Mouse (Mus musculus) brain, embryonic 14.5 days (tissue): ENCODE results near the gene 6330409D20Rik.

Source experiments
- CTCF ChIP-seq: fragments of 200-500 bp; IDR thresholded peaks from 2 replicates; pipeline ENCODE4 v1.5.1; 2012; ENCODE audit warnings: inconsistent platforms, mild to moderate bottlenecking, moderate library complexity, borderline replicate concordance; ENCODE audit not compliant: insufficient read depth, insufficient read length; ENCODE audit errors: extremely low read depth
- POLR2A ChIP-seq: fragments of 200-500 bp; IDR thresholded peaks from 2 replicates; pipeline ENCODE4 v1.6.1; 2012; ENCODE audit warnings: mild to moderate bottlenecking, inconsistent platforms, borderline replicate concordance; ENCODE audit not compliant: poor library complexity, insufficient read depth, insufficient read length, severe bottlenecking; ENCODE audit errors: extremely low read depth

DNA sequence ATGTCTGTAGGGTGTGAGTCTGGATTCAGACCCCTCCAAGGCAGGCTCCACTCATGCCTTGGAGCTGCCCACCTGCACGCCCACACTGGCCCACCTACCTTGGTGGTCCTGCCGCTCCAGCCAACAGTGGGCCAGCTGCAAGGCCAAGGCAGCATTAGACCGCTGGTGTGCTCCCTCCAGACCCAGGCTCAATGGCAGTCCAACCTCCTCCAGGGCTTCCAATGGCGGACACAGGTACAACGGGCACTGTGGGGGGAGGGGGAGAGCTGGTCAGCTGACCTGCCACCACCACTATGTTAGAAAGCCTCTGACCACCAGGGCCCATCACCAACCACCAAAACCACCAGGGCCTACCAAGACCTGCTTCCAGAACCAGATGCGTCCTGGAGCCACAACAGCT, 54.2 kb downstream of the 6330409D20Rik start:
- TF ChIP-seq POLR2A (no peak), CTCF (no peak)
